Mouse (Mus musculus) CH12.LX (cell line): ENCODE results near the gene Kirrel3. TPM values are rescaled to one million over a fixed set of nuclear protein-coding genes. Genes with fewer than 3 reads are reported as not detected.

Experiments used
- DNase-seq: peaks from one replicate; pipeline ENCODE4 v3.0.0-alpha.2; 2013; ENCODE audit errors: extremely low read depth
- H3K27ac ChIP-seq: 2 replicates; pipeline ENCODE4 v1.5.1; 2012; ENCODE audit warnings: low read depth, mild to moderate bottlenecking, control low read depth, moderate library complexity; ENCODE audit not compliant: insufficient read depth
- H3K27me3 ChIP-seq: replicated peaks from 2 replicates; pipeline ENCODE3; 2012; ENCODE audit warnings: inconsistent platforms
- H3K36me3 ChIP-seq, 2 experiments: replicated peaks in 1 of 2; 2 replicates each; pipeline versions ENCODE3 to v1.6.1; 2012; ENCODE audit warnings: inconsistent platforms in 1 of 2, low read length in 1 of 2, mild to moderate bottlenecking in 1 of 2, mixed read lengths in 1 of 2, moderate library complexity in 1 of 2; ENCODE audit not compliant: control insufficient read depth in 1 of 2, insufficient read depth in 1 of 2
- H3K4me1 ChIP-seq, 2 experiments: 2 replicates each; pipeline ENCODE4 v1.6.1; 2012; ENCODE audit warnings: inconsistent platforms in 1 of 2, moderate library complexity in 1 of 2; ENCODE audit not compliant: insufficient read depth in 2 of 2, control insufficient read depth in 1 of 2
- H3K4me2 ChIP-seq: 2 replicates; pipeline ENCODE4 v1.6.1; 2012; ENCODE audit warnings: low read depth, mild to moderate bottlenecking, control low read depth; ENCODE audit not compliant: poor library complexity, insufficient read depth, severe bottlenecking
- H3K4me3 ChIP-seq, 3 experiments: fragments of 150-350 bp in 1 of 3; sonication (generic) in 1 of 3; replicated peaks in 1 of 3; 2 replicates each; pipeline versions ENCODE3 to v1.5.1; 2011 to 2012; ENCODE audit warnings: low read depth in 2 of 3, low read length in 2 of 3, mild to moderate bottlenecking in 2 of 3, moderate library complexity in 2 of 3, control low read depth in 1 of 3, improper control_type of control experiment in 1 of 3, inconsistent platforms in 1 of 3, mixed read lengths in 1 of 3; ENCODE audit not compliant: poor library complexity in 1 of 3
- H3K79me2 ChIP-seq: replicated peaks from 2 replicates; pipeline ENCODE4 v1.6.1; 2012; ENCODE audit warnings: mild to moderate bottlenecking, moderate library complexity; ENCODE audit not compliant: control insufficient read depth, poor library complexity, insufficient read depth, severe bottlenecking; ENCODE audit errors: extremely low read depth
- H3K9ac ChIP-seq: 2 replicates; pipeline ENCODE4 v1.6.1; 2012; ENCODE audit warnings: low read depth, mild to moderate bottlenecking, control low read depth, moderate library complexity; ENCODE audit not compliant: insufficient read depth
- H3K9me3 ChIP-seq: replicated peaks from 2 replicates; pipeline ENCODE3; 2012; ENCODE audit warnings: low read length, inconsistent platforms, mixed read lengths
- BHLHE40 ChIP-seq: IDR thresholded peaks from 2 replicates; pipeline ENCODE4 v1.6.1; 2011; ENCODE audit warnings: mild to moderate bottlenecking, low read depth, low read length, improper control_type of control experiment
- CHD2 ChIP-seq: IDR thresholded peaks from 2 replicates; pipeline ENCODE4 v1.6.1; 2011; ENCODE audit warnings: low read length, improper control_type of control experiment
- CTCF ChIP-seq, 2 experiments: IDR thresholded peaks in 1 of 2; conservative IDR thresholded peaks in 1 of 2; 2 replicates each; pipeline ENCODE4 v1.5.1; 2011 to 2012; ENCODE audit warnings: low read depth in 2 of 2, low read length in 2 of 2, improper control_type of control experiment in 1 of 2, inconsistent platforms in 1 of 2, mild to moderate bottlenecking in 1 of 2, moderate library complexity in 1 of 2
- EP300 ChIP-seq: IDR thresholded peaks from 2 replicates; pipeline ENCODE4 v1.6.1; 2011; ENCODE audit warnings: low read length, improper control_type of control experiment
- ETS1 ChIP-seq: conservative IDR thresholded peaks from 2 replicates; pipeline ENCODE4 v1.6.1; 2012; ENCODE audit warnings: low read depth, mild to moderate bottlenecking, inconsistent platforms, low read length, improper control_type of control experiment, moderate library complexity
- GABPA ChIP-seq: IDR thresholded peaks from 2 replicates; pipeline ENCODE4 v1.6.1; 2012; ENCODE audit warnings: low read depth, low read length, improper control_type of control experiment, inconsistent platforms; ENCODE audit not compliant: insufficient replicate concordance
- HCFC1 ChIP-seq: IDR thresholded peaks from 2 replicates; pipeline ENCODE4 v1.6.1; 2012; ENCODE audit warnings: low read depth, mild to moderate bottlenecking, inconsistent platforms, low read length, improper control_type of control experiment
- JUN ChIP-seq: IDR thresholded peaks from 2 replicates; pipeline ENCODE4 v1.6.1; 2011; ENCODE audit warnings: low read depth, mild to moderate bottlenecking, low read length, improper control_type of control experiment, moderate library complexity; ENCODE audit not compliant: insufficient read depth
- MAFK ChIP-seq: IDR thresholded peaks from 2 replicates; pipeline ENCODE4 v1.6.1; 2011; ENCODE audit warnings: low read length, improper control_type of control experiment; ENCODE audit not compliant: insufficient replicate concordance
- MAX ChIP-seq: IDR thresholded peaks from 2 replicates; pipeline ENCODE4 v1.6.1; 2011; ENCODE audit warnings: low read length, improper control_type of control experiment
- MEF2A ChIP-seq: IDR thresholded peaks from 2 replicates; pipeline ENCODE4 v1.6.1; 2014; ENCODE audit warnings: low read depth, mild to moderate bottlenecking, inconsistent platforms, low read length, improper control_type of control experiment, borderline replicate concordance
- MXI1 ChIP-seq: IDR thresholded peaks from 2 replicates; pipeline ENCODE4 v1.6.1; 2011; ENCODE audit warnings: mild to moderate bottlenecking, low read depth, low read length, improper control_type of control experiment
- MYC ChIP-seq: IDR thresholded peaks from 2 replicates; pipeline ENCODE4 v1.6.1; 2011; ENCODE audit warnings: low read depth, mild to moderate bottlenecking, improper control_type of control experiment, low read length
- NRF1 ChIP-seq: IDR thresholded peaks from 2 replicates; pipeline ENCODE4 v1.6.1; 2014; ENCODE audit warnings: low read depth, mild to moderate bottlenecking, inconsistent platforms, low read length, improper control_type of control experiment, moderate library complexity
- PAX5 ChIP-seq: IDR thresholded peaks from 2 replicates; pipeline ENCODE4 v1.6.1; 2012; ENCODE audit warnings: low read length, inconsistent platforms, mixed read lengths
- POLR2A ChIP-seq: IDR thresholded peaks from 2 replicates; pipeline ENCODE4 v1.6.1; 2011; ENCODE audit warnings: low read depth, mild to moderate bottlenecking, improper control_type of control experiment, low read length
- TCF12 ChIP-seq: IDR thresholded peaks from 2 replicates; pipeline ENCODE4 v1.6.1; 2014; ENCODE audit warnings: low read depth, mild to moderate bottlenecking, inconsistent platforms, low read length, improper control_type of control experiment
- USF2 ChIP-seq: conservative IDR thresholded peaks from 2 replicates; pipeline ENCODE4 v1.6.1; 2011; ENCODE audit warnings: low read depth, low read length, improper control_type of control experiment
- ZC3H11A ChIP-seq: IDR thresholded peaks from 2 replicates; pipeline ENCODE4 v1.6.1; 2012; ENCODE audit warnings: low read depth, mild to moderate bottlenecking, inconsistent platforms, low read length, improper control_type of control experiment
- ZKSCAN1 ChIP-seq: IDR thresholded peaks from 2 replicates; pipeline ENCODE4 v1.6.1; 2012; ENCODE audit warnings: low read depth, inconsistent platforms, low read length, improper control_type of control experiment, borderline replicate concordance
- ZMIZ1 ChIP-seq: IDR thresholded peaks from 2 replicates; pipeline ENCODE4 v1.6.1; 2012; ENCODE audit warnings: low read depth, mild to moderate bottlenecking, inconsistent platforms, low read length, improper control_type of control experiment
- ZNF384 ChIP-seq: IDR thresholded peaks from 2 replicates; pipeline ENCODE4 v1.6.1; 2012; ENCODE audit warnings: low read depth, low read length, improper control_type of control experiment, inconsistent platforms
- dilution Hi-C: fragments of 300-500 bp; cut with MboI; formaldehyde crosslinking; loops from 2 replicates; pipeline ENCODE4 v1.14.3; 2020; ENCODE audit warnings: low sequenced_read_pairs; ENCODE audit not compliant: extremely low pct_unique_long_range_greater_than_20kb, extremely low pct_ligation_motif_present
- in situ Hi-C: fragments of 300-500 bp; cut with MboI; formaldehyde crosslinking; loops from 3 replicates; pipeline ENCODE4 v1.14.3; 2019; ENCODE audit warnings: low sequenced_read_pairs, low pct_ligation_motif_present, low pct_unique_long_range_greater_than_20kb, mixed read lengths
- polyA plus RNA-seq: library from polyadenylated mRNA; unstranded; fragments of >175 nt; gene quantifications from 2 replicates; pipeline ENCODE4 v1.2.1, GENCODE M21; 2012; ENCODE audit warnings: low read depth; ENCODE audit not compliant: insufficient read length
- total RNA-seq, 2 experiments: library from RNA; depleted of rRNA; stranded (reverse); fragments of 300-350 nt in 1 of 2; fragments of >200 nt in 1 of 2; gene quantifications; 2 replicates each; pipeline ENCODE4 v1.2.3; 2012 to 2014

Gene Kirrel3
- total and polyA plus RNA-seq, 3 experiments, result not detected

DNA sequence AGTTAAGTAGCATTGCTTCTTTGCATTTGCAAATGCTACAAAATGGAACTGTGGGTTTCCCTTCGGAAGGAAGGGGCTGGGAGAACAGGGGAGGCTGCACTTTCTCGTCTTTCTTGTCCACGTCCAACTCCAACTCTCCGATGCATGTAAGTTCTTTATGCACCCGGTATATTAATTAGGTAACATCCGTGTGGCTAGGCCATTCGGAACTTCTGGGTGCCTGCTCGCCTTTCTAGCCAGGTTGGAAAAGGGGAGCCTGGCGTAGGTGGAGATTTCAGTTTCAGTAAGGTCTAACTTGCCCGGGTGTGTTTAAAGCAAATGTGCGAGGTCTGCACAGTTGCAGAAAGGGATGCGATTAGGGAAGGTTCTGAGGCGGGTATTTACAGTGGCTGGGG is 3.6 kb downstream of the Kirrel3 start:
- no peak for DNase-seq
- no peaks in the 10 kb centered on the region for H3K4me1 ChIP-seq
- no peak for TF ChIP-seq NRF1
- TF ChIP-seq TCF12, result no peak
- no peak for TF ChIP-seq ZC3H11A
- TF ChIP-seq MYC, result no peak
- no peak for TF ChIP-seq CTCF (conservative IDR thresholded peaks at IDR 0.05 in 1 of 2, IDR thresholded peaks at IDR 0.05 in 1 of 2; ENCODE audit: low read depth in 2 of 2, low read length in 2 of 2)
- TF ChIP-seq ZNF384, result no peak
- no peak for TF ChIP-seq ZKSCAN1
- TF ChIP-seq JUN, result no peak
- no peak for TF ChIP-seq MAX
- no peak for TF ChIP-seq ETS1
- TF ChIP-seq MAFK, result no peak
- TF ChIP-seq MXI1, result no peak
- no peak for TF ChIP-seq GABPA
- TF ChIP-seq HCFC1, result no peak
- TF ChIP-seq CHD2, result no peak
- no peak for TF ChIP-seq USF2
- no peak for TF ChIP-seq MEF2A
- no peak for TF ChIP-seq POLR2A
- no peak overlapping the region for H3K4me3 ChIP-seq
- no peaks in the 10 kb centered on the region for H3K79me2 ChIP-seq
- H3K36me3 ChIP-seq, result no peaks in the 10 kb centered on the region
- in situ Hi-C loops, result loop anchor here (25.0 kb wide), 1 partner anchor 523 kb away; no protein-coding TSS in a partner anchor
- H3K27me3 ChIP-seq, result peaks cover 66% of the 10 kb centered on the region
- dilution Hi-C loops, result no loop called here
- H3K9ac ChIP-seq, result no peak overlapping the region
- H3K4me2 ChIP-seq, result no peak overlapping the region
- no peak overlapping the region for H3K27ac ChIP-seq
- peaks cover 7% of the 10 kb centered on the region for H3K9me3 ChIP-seq

DNA sequence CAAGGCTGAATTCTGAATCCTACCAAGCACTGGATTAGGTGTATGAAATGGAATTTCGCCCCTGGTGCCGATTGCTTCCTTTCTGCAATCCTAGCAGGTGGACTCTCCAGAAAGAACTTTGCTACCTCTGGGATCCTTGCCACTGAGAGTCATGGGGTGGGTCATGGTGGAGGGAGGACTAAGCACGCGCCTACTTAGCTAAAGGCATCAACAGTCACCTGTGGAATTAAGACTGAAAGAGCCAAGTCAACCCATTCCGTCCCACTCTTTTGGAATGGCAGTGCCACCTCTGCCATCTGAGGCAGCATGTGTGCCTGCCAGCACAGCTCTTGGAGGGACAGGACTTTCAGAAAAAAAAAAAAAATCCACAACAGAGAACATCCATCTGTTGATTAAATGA is 4.1 kb downstream of the Kirrel3 start:
- Histone ChIP-seq H3K79me2 (no peaks in the 10 kb centered on the region), H3K36me3 (no peaks in the 10 kb centered on the region), H3K4me2 (no peak overlapping the region), H3K27ac (no peak overlapping the region), H3K9ac (no peak overlapping the region), H3K9me3 (peaks cover 7% of the 10 kb centered on the region), H3K4me1 (no peaks in the 10 kb centered on the region)
- dilution Hi-C loops, result no loop called here
- no peak for DNase-seq
- TF ChIP-seq USF2 (no peak), ZMIZ1 (no peak), EP300 (no peak), ZC3H11A (no peak), ZKSCAN1 (no peak), JUN (no peak), NRF1 (no peak), BHLHE40 (no peak), CTCF (conservative IDR thresholded peaks at IDR 0.05 in 1 of 2, IDR thresholded peaks at IDR 0.05 in 1 of 2; ENCODE audit: low read depth in 2 of 2, low read length in 2 of 2) (no peak), GABPA (no peak), MEF2A (no peak), PAX5 (no peak), TCF12 (no peak)
- TF ChIP-seq, all 38 proteins: peak for 0
- H3K27me3 ChIP-seq, result peaks cover 70% of the 10 kb centered on the region
- H3K4me3 ChIP-seq, result no peak overlapping the region
- in situ Hi-C loops, result loop anchor here (10.0 to 25.0 kb wide), 2 partner anchors 265 to 523 kb away; no protein-coding TSS in a partner anchor
